Mouse (Mus musculus) mature B cell (primary cell): ENCODE data around the gene Csmd2.

Experiments used
- in situ Hi-C: fragments of 300-500 bp; cut with MboI; formaldehyde crosslinking; loops from 2 replicates; pipeline ENCODE4 v1.14.3; 2019

The Csmd2 gene

DNA sequence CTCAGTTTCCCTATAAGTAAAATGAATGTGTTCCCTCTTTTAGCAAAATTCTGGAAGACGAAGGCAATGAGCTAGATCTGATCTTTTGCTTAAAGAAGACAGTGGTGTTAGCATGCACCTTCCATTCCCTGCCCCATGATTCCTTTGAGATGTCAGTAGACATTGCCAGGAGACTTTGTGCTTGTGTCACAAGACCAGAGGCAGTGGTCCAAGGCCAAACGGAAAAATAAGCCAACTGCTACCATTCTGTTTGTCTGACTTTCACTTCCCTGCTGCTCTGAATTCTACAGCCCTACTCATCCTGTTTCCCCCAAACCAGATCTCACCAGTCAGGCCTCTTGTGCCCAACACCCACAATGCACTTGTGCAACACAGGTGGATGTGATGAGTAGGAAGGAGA is 427.1 kb downstream of the Csmd2 start:
- in situ Hi-C loops: no loop called here

DNA sequence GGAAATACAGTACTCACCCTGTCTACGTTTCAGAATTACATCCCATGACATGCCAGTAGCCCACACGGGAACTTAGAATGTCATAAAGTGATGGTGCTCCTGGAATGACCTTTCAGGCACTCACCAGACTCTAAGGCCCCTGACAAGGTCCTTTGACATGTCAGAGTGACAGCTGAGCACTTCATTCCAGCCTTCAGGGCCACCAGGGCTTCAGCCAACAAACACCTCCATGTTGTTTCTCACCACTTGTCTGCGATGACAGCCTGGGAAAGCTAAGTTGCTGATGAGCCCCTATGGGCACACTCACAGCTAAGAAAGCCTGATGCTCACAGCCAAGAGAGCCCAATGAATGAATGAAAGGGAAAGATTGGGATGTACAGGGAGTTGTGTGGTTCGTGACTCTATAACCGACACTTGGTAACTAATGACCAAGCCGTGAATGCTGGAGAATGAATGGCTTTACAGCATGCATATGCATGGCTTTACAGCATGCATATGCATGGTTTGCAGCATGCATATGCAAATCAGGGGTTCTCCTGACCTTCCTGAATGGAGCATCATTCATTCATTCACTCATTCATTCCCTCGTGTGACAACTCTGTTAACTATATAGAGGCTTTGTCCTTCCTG is 432.4 kb downstream of the Csmd2 start:
- in situ Hi-C loops: no loop called here

DNA sequence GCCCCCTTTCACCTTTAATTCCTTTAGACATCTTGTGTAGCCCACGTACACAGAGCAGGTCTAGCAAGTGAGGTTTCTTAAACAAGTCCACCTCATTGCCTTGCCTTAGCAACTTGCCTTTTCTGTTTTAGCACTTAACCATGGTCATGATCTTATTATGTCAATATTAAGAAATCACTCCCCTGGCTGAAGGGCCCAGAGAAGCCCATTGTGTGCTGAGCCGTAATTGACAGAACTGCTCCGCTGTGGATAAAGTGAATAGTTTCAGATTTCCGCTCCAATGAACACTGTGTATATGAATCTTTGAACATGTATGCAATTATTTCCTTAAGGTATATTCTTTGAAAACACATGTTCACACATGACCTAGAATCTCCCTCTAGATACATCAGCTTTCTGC is 434.8 kb downstream of the Csmd2 start:
- in situ Hi-C loops: no loop called here

DNA sequence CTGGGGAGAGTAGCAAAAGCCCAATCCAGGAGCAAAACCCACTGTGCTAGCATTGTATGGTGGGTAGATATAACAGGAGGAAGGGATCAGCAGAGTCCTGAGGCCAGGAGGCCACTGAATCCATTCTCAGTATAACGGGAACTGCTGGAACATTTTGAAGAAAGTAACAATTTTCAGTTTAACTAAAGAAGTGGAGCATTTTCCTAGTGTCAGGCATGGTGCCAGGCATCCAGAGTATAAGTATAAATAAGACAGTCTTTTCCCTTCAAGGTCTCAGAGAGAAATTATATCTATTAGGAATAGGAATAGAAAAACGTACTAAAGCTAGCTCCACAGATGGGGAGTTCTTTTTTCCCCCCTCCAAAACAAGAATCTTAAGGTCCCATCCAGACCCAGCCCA is 437.7 kb downstream of the Csmd2 start:
- in situ Hi-C loops: no loop called here

DNA sequence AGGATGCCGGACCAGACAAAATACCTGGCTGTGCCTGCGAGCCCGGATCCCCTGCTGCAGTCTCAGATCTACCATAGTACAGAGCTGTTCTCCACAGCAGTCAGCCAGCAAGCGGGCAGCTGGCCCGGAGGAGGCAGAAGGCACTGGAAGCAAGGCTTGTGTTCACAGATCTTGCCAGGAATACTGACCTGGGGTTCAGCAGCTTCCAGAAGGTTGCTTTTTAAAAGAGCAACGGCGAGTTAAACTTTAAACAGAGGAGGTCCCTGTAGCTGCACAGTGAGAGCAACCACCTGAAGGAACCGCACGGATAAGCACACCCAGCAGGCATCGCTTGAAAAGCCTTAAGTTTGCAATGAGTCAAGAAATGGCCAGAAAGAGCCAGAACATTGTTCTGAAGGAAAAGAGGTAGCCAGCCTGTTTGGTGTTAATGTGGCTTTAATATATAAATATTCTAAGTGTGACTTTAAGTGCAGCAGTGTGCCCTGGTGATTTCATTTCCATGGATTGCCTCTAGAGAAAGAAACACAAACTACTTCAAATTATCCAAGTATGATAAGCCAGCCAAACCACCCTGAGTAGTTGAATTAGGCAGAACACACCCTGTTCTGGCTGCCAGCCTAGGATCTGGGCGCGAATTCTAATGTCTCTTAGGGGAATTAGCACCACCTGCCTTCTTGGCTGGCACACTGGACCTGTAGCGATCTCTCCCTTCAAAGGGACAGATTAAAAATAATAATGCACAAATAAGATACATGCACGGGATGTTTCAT is 439.8 kb downstream of the Csmd2 start:
- in situ Hi-C loops: no loop called here

DNA sequence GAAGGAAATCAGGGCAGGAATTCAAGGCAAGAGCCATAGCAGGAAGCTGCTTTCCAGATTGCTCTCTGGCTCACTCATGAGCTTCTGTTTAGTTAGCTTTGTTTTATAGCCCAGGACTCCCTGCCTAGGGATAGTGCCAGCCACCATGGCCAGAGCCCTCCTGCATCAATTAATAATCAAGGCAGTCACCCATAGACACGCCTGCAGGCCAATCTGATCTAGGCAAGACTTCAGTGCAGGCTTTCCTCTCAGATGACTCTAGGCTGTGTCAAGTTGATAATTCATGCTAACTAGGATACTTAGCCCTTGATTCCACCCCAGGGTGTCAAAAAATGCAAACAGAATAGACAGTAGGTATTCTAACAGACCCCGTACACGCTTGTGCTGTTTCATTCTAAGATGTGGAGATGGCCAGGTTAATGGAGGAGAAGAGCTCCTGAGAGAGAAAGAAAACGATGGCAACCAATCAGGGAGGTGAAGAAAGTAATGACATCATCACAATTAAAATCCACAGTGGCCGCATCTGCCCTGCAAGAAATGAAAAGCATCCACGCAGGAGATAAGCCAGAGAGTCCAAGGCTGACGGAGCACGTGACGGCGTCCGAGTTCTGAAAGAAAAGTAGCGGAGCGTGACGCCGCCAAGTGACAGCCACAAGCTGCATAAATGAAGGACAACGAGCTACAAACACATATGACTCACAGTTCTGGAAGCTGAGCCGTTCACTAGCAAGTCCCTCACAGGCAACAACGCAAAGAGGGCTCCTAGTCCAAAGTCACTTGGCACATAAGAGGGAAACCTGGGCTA is 440.8 kb downstream of the Csmd2 start:
- in situ Hi-C loops: no loop called here

DNA sequence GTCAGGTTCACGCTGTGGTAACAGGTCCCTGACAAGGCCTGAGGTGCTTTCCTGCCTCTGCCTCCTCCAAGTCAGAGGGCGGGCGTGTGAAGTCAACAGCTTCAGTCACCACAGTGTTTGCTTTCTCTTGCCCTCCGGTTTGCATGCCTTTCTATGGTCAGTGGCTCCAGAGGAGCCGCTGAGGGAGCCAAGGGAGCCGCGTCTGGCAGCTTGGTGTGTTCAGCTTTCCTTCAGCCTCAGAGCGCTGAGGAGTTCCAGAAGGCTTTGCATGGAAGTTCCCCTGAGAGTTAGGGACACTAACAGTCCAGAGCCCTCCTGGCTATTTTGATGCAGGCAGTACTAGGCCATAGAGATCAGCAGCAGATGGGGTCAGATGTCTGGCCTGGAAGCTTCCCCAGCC is 441.9 kb downstream of the Csmd2 start:
- in situ Hi-C loops: no loop called here

DNA sequence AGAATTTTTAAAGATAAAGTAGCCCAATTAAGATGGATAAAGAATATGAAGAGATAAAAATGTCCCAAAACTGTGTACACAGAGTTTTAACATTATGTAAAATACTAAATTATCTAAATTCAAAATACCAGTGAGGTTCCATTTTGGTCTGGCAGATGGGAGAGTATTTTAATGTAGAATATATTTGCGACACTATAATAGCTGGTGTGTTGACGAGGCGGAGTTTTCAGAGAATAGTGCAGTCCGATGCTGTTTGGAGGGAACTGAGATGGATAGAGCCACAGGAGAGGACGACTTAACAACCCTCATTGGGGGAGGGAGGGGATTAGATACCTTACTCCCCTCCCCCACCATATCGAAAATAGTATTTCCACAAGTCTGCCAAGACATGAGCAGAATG is 452.9 kb downstream of the Csmd2 start:
- in situ Hi-C loops: no loop called here

DNA sequence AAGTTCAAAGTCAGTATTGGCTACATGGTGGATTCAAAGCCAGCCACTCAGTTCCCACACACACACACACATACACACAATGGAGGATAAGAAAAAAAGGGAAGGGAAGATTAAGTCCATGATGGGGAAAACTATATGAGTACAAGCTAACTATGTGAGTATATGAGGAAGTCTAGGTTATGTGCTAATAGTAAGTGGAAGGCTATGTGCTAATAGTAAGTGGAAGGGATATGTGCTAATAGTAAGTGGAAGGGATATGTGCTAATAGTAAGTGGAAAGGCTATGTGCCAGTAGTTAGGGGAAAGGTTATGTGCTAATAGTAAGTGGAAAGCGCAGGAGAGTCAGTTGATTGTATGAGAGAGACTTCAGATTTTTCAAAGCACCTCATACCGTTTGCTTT is 453.6 kb downstream of the Csmd2 start:
- in situ Hi-C loops: no loop called here

DNA sequence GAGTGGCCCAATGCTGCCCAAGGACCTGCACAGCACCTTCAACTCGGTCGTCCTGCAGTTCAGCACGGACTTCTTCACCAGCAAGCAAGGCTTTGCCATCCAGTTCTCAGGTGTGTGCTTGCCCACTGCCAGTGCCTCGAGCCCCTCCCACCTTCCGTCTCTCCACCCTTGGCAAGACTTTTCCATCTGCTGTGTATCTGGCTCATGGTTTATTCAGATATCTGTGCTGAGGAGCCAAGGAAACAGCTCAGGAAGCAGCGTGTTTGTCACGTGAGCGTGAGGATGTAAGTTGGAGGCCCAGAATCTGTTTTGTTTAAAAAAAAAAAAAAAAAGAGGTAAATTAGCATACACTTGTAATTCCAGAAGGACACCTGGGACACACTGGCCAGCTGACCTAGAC is 455.1 kb downstream of the Csmd2 start:
- in situ Hi-C loops: no loop called here

DNA sequence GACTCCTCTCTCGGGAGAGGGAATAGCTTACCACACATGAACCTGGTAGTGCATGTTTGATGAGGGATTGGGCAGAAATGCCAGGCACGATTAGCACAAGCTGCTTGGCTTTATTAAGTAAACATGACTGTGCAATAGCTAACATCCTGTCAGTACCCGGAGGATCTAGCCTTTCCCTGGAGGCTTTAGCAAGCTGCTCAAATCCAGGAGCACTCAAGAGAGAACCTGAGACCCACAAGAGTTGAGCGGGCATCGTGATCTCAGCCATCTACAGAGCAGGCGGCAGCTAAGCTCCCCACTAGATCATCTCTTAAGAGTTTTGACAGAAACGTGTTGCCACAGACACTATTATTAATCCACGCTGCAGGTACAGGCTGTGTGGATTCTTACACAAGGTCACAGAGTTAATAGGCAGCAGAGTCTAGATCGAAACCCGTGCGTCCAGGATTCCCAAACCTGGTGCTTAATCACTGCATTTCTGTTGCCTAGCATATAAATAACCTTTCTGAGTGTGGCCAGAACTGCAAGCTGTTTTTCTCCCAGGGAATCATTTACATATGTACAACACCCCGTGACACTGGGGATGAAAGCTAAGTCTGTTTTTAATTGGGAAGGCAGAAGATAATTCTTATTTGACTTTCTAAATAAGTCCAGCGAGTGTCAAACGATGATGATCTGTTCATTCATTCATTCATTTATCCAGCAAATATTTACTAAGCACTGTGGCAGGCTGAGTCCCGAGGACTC is 458.0 kb downstream of the Csmd2 start:
- in situ Hi-C loops: no loop called here

DNA sequence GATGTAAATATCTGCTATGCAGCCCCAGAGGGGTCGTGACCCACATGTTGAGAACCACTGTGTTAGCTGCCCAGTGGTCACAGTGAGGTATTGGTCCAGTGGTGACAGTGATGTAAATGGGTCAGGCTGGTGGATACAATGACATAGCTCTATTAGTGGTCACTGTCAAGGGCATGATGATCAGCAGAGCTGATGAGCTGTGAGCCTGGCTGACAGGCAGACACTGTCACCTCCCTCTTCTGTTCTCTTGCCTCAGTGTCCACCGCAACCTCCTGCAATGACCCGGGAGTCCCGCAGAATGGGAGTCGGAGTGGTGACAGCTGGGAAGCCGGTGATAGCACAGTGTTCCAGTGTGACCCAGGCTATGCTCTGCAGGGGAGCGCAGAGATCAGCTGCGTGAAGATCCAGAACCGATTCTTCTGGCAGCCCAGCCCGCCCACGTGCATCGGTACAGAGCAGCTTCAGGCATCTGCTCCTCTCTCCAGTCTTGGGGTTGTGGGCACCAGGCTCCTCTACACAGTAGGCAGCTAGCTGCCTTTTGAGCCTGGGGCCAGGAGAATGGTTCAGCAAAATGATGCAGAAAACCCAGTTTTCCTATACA is 461.3 kb downstream of the Csmd2 start:
- in situ Hi-C loops: no loop called here

DNA sequence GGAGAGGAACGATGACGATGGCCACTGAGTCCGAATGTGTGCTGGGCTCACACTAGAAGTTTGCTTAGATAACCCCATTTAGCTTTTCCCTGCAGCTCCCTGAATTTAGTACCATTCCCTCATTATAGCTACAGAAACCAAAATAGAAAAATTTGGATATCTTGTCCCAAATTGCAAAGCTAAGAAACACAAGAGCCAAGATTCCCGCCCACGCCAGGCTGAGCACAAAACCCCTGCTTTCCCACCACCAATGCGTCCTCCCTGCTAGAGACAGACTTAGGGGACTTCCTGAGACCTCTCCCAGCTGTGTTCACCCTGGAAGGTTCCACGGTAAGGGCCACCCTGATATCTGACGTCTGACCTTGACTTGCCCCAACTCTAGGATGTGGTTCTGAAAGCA is 462.5 kb downstream of the Csmd2 start:
- in situ Hi-C loops: no loop called here

DNA sequence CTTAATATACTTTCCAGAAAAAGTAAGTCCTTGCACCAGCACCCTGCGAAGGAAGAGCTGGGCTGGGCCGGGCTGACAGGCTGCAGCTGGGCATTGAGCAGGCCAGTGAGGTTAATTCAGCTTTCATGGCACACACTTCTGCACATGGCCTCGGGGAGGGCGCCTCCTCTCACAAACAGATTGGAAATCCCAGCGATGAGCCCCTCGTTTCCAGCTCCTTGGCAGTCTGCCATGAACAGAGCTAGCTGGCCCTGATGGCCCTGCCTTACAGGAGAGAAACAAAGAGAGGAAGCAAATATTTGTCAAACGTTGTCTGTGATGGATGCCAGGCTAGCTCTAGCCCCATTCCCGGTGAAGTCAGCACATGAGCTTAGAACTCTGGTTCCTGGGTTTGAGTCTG is 463.3 kb downstream of the Csmd2 start:
- in situ Hi-C loops: no loop called here

DNA sequence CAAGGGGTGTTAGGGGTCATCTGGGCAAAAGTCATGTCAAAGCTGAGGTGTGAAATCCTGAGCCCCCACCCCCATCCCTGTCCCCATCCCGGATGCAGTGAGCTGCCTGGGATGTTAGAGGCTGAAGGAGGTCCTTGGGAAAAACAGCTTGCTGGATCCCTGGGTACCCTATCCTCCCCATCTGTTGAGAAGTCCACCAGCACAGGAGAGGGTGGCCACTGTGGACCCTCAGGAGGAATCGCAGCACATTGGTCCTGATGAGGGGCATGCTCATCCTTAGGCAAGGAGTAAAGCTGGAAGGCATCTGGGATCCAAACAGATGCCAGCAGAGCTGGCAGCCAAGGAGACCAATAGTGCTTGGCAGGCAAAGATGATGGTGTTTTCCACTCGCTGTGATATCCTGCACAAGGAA is 463.7 kb downstream of the Csmd2 start:
- in situ Hi-C loops: no loop called here

DNA sequence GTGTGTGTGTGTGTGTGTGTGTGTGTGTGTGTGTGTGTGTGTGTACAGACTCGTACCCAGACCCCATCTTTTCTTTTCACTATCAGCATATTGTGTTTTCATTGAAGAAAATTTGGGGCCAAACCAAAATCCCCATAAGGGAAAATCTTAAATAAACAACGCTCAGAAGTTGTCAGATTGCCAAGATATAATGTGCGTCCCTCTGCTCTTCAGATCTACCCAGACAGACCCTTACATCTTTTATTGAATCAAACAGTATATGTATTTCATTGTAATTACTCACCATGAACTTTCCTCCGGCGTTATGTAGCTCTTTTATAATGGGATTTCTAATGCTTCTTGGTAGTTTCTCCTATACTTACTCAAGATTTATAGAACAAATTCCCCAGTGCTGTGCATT is 479.1 kb downstream of the Csmd2 start:
- in situ Hi-C loops: no loop called here

DNA sequence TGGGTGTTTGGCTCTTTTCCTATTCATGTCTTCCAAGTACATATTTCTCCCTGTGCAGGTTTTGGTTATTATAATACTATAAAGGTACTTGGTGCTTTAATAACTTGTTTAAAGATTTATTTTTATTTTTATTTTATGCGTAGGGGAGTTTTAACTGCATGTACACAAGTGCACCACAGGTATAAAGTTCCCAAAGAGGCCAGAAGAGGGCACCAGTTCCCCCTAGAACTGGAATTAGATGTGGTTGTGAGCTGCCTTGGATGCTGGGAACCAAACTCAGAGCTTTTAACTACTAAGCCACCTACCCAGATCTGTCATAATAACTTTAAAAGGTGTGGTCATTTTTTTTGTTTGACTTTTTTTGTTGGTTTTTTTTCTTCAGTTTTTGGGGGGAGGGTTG is 480.4 kb downstream of the Csmd2 start:
- in situ Hi-C loops: no loop called here

DNA sequence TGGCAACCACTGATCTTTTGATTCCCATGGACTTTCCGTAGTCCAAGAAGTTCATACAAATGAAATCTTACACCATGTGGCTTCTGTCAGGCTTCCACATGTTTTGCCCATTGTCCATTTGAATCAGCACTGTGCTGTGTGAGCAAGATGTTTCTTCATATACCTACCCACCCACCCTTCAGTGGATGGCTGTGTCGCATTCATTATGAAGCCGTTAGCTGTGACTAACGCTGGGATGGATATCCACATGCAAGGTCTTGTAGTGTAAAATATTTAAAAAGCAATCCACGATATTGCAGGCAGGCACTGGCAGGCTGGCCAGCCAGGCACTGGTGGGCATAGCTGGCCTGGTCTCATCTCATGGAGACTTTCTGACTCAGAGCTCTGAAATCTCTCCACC is 488.6 kb downstream of the Csmd2 start:
- in situ Hi-C loops: no loop called here

DNA sequence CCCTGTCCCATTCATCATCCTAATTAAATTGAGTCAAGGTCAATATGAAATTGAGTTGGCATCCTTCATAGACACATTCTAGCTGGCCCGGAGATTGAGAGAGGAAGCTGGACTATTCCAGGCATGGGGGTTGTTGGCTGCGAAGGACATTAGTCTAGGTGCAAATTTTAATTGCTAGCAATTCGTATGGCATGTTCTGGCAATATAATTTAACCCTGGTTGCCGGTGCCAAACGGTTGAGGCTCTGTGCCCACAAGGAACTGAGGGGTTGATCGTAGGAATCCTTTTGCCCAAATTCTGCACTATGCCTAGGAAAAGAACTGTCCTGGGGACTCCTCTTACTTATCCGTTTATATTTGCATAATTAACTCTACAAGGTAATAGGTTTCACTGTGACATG is 496.2 kb downstream of the Csmd2 start:
- in situ Hi-C loops: no loop called here

DNA sequence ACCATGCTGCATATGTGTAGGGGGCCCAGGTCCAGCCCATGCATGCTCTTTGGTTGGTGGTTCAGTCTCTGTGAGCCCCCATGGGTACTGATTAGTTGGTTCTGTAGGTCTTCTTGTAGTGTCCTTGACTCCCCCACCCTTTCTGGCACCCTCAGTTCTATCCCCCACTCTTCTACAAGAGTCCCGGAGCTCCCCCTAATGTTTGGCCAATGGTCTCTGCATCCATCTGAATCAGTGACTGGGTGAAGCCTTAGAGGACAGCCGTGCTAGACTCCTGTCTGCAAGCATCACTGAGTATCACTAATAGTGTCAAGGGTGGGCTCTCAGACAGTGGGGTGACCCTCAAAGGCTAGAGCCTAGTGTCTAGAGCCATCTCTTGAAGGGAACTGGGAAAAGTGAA is 497.0 kb downstream of the Csmd2 start:
- in situ Hi-C loops: no loop called here

DNA sequence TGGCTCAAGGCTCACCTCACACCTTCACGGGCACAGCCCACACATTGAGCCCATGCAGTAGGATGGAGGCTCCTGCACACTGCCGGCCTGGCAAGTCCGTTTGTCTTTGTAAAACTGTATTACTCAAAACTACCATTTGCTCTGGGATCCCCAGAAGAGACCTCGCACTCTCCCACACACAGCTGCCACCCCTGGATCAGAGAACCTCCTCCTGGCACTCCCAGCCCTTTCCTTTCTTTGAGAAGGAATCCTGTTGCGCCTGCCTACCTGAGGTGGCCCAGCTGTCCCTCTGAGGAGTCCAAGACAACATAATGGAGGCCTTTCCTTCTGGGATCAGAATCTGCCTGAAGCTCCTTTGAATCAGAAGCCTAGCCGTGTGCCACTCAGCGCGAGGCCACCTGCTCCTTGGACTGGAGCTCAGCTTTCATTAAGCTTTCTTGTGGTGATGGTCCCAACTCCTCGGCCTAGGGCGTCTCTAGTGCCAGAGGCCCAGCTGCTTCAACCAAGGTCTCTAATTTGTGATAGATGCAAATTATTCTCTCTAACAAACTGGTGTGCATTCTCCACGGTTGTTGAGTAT is 502.0 kb downstream of the Csmd2 start:
- in situ Hi-C loops: no loop called here

DNA sequence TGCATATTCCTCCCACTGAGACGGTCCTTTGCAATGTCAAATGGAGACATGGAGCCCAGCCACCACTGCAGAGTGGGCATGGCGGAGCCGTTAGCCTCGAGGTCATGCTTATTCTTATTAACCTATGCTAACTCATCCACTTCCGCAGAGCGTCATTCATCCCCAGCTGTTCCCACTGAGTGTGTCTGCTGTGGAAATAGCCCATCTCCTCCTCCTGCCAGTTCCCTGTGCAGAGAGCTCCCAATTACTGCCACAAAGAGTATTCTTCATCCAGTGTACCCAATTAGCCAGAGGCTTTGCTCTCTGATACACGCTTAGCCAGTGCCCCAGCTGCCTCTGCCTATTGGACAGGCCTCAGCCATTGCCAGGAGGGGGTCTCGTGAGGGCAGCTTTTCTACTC is 504.4 kb downstream of the Csmd2 start:
- in situ Hi-C loops: no loop called here
